Mouse (Mus musculus) stomach, embryonic 15.5 days (tissue): ENCODE measurements around the gene Lmtk2. TPM values are rescaled to one million over a fixed set of nuclear protein-coding genes. Genes with fewer than 3 reads are reported as not detected.

Experiments
- ATAC-seq: fragments of 200-750 bp; cut with Nextera tagmentation; 2 replicates; pipeline ENCODE4 v1.8.0; 2017; ENCODE audit warnings: low read depth, moderate number of reproducible peaks, moderate TSS enrichment; ENCODE audit not compliant: insufficient read depth, low FRiP score
- H3K27ac ChIP-seq: fragments of 300-500 bp; sonication (generic); 2 replicates; pipeline ENCODE4 v1.5.1; 2015; ENCODE audit warnings: mild to moderate bottlenecking, inconsistent platforms
- H3K27me3 ChIP-seq: fragments of 300-500 bp; sonication (generic); replicated peaks from 2 replicates; pipeline ENCODE4 v1.6.1; 2015; ENCODE audit warnings: inconsistent platforms
- H3K36me3 ChIP-seq: fragments of 300-500 bp; sonication (generic); 2 replicates; pipeline ENCODE4 v1.6.1; 2015; ENCODE audit warnings: inconsistent platforms
- H3K4me1 ChIP-seq: fragments of 300-500 bp; sonication (generic); 2 replicates; pipeline ENCODE4 v1.6.1; 2015; ENCODE audit warnings: inconsistent platforms
- H3K4me2 ChIP-seq: fragments of 300-500 bp; sonication (generic); 2 replicates; pipeline ENCODE4 v1.6.1; 2015; ENCODE audit warnings: mild to moderate bottlenecking, inconsistent platforms
- H3K4me3 ChIP-seq: fragments of 300-500 bp; sonication (generic); replicated peaks from 2 replicates; pipeline ENCODE4 v1.5.1; 2015; ENCODE audit warnings: inconsistent platforms
- H3K9ac ChIP-seq: fragments of 300-500 bp; sonication (generic); 2 replicates; pipeline ENCODE4 v1.6.1; 2015; ENCODE audit warnings: inconsistent platforms
- H3K9me3 ChIP-seq: fragments of 300-500 bp; sonication (generic); 2 replicates; pipeline ENCODE4 v1.6.1; 2016; ENCODE audit warnings: inconsistent platforms
- whole genome bisulfite sequencing: fragments of 180-500 bp; shearing (Covaris S2); methylation state at CpG from one replicate; pipeline ENCODE4 v1.1.7; 2015; 5-methylcytosine and 5-hydroxymethylcytosine counted together
- polyA plus RNA-seq: library from polyadenylated mRNA; unstranded; fragments of >200 nt; fragmentation: Nextera tagmentation; extraction: Ambion mirVana; gene quantifications from 2 replicates; pipeline ENCODE4 v1.2.1, GENCODE M21; 2015

Lmtk2 gene
- polyA plus RNA-seq, 1 experiment from 2014 or later = 6.3 TPM

- Histone ChIP-seq H3K9ac (no peak overlapping the region), H3K27ac (no peak overlapping the region), H3K27me3 (no peaks in the 10 kb centered on the region), H3K4me3 (no peak overlapping the region), H3K4me1 (no peaks in the 10 kb centered on the region), H3K36me3 (no peaks in the 10 kb centered on the region), H3K4me2 (no peak overlapping the region), H3K9me3 (no peaks in the 10 kb centered on the region)
- ATAC-seq = no peak
- 57% methylated on average over 4 of the region's 4 CpGs for WGBS
Observed at GRCm38 (mm10) chr5:144084271-144084670, 16.0 kb upstream of the Lmtk2 start.

DNA sequence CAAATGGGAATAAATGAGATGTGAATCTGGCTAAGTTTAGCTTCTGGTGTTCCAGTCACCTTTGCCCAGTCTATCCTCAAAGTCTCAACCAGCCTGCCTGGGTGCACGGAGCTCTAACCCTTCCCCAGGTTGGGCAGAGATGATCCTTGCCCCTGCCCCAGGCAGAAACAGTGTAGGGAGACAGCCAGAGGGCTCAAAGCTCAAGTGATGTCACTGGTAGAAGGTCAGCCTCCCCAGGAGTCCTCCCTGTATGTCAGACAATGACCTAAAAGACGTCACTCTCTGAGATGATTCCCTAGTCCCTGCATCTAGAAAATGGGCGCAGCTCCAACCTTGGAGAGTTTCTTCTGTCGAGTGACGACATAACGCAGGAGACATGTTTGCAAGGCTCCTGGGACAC is 14.5 kb upstream of the Lmtk2 start:
- no peak for ATAC-seq
- 74% methylated on average over 6 of the region's 6 CpGs for WGBS
- no peaks in the 10 kb centered on the region for H3K4me1 ChIP-seq
- no peak overlapping the region for H3K4me2 ChIP-seq
- no peaks in the 10 kb centered on the region for H3K27me3 ChIP-seq
- no peaks in the 10 kb centered on the region for H3K9me3 ChIP-seq
- H3K27ac ChIP-seq = no peak overlapping the region
- no peak overlapping the region for H3K4me3 ChIP-seq
- no peaks in the 10 kb centered on the region for H3K36me3 ChIP-seq
- no peak overlapping the region for H3K9ac ChIP-seq

GRCm38 (mm10) chr5:144086494-144086893 is 13.7 kb upstream of the Lmtk2 start:
- no peaks in the 10 kb centered on the region for H3K4me1 ChIP-seq
- H3K4me2 ChIP-seq = no peak overlapping the region
- no peak overlapping the region for H3K9ac ChIP-seq
- H3K27ac ChIP-seq = no peak overlapping the region
- H3K4me3 ChIP-seq = no peak overlapping the region
- no peaks in the 10 kb centered on the region for H3K27me3 ChIP-seq
- WGBS = 37% methylated on average over 2 of the region's 2 CpGs
- no peaks in the 10 kb centered on the region for H3K36me3 ChIP-seq
- ATAC-seq = no peak
- H3K9me3 ChIP-seq = no peaks in the 10 kb centered on the region

GRCm38 (mm10) chr5:144088354-144088753 is 11.9 kb upstream of the Lmtk2 start:
- no peaks in the 10 kb centered on the region for H3K4me1 ChIP-seq
- H3K36me3 ChIP-seq = no peaks in the 10 kb centered on the region
- no peaks in the 10 kb centered on the region for H3K9me3 ChIP-seq
- no peak overlapping the region for H3K4me3 ChIP-seq
- H3K27me3 ChIP-seq = no peaks in the 10 kb centered on the region
- H3K4me2 ChIP-seq = no peak overlapping the region
- no peak for ATAC-seq
- no peak overlapping the region for H3K27ac ChIP-seq
- no peak overlapping the region for H3K9ac ChIP-seq
- WGBS = 71% methylated on average over 2 of the region's 2 CpGs

DNA sequence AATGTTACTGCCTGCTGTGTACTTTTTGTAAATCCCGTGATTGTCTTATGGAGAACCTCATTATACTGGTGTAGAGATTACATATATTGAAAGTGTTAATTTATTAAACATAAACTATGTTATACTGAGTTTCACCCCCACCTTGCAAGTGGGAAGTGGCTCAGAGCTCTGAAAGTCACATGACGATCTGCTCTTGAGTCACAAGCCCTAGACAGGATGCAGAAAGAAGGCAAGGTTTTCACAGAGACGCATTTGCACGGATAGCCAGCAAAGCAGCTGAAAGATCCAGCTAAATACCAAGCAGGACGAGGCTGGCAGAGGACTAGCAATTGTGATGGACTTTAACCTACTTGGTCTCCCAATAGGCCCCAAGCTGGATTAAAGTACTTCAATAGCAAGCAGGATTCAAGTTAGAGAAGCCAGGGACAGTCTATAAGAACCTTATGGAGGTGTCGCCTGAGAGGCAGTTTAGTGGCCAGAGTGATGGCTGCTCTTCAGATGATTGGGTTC is 4.7 kb upstream of the Lmtk2 start:
- 70% methylated on average over 6 of the region's 6 CpGs for WGBS
- no peak for ATAC-seq
- H3K9ac ChIP-seq = no peak overlapping the region

DNA sequence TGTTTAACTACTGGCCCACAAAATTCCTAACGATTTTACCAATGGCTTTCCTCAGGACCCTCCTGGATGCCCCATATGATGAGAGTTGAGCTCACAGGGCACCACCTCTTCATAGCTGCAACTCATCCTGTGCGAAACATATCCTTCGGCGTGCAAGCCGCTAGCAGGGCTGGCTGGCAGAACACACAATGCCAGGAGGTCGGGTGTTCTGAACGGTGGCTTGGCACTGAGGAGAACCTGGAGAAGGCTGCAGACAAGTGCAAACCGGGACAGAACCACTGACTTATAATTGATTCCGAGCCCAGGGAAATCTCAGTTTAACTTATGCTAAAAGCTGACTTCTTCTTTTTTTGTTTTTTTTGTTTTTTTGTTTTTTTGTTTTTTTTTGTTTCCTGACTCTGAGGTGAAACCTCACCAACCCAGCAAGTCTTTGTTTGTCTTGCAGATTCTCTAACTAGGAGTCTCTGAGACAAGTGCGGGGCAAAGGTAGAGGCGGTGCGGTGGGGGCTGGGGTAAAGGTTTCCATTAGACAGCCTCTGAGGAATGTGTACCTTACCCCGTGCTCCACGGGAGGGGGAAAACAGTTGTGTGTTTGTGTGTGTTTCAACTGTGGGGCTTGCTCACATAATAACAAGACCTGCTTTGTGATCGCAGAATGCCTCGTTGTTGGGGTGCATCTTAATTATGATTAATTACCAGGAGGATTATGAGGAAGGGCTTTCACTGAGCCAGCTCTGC is 2.2 kb upstream of the Lmtk2 start:
- Histone ChIP-seq H3K27me3 (no peaks in the 10 kb centered on the region), H3K27ac (no peak overlapping the region), H3K4me1 (no peaks in the 10 kb centered on the region; the same call in 1 of the 2 replicates), H3K4me3 (no peak overlapping the region), H3K9me3 (no peaks in the 10 kb centered on the region), H3K36me3 (no peaks in the 10 kb centered on the region), H3K9ac (no peak overlapping the region), H3K4me2 (no peak overlapping the region; the same call in 1 of the 2 replicates)
- no peak for ATAC-seq
- WGBS = 44% methylated on average over 16 of the region's 16 CpGs

More for the DNA sequence above, 4.7 kb upstream of the Lmtk2 start:
- Histone ChIP-seq H3K9me3 (no peaks in the 10 kb centered on the region), H3K36me3 (no peaks in the 10 kb centered on the region), H3K27ac (no peak overlapping the region), H3K4me1 (no peaks in the 10 kb centered on the region), H3K4me3 (no peak overlapping the region), H3K27me3 (no peaks in the 10 kb centered on the region), H3K4me2 (no peak overlapping the region)

DNA sequence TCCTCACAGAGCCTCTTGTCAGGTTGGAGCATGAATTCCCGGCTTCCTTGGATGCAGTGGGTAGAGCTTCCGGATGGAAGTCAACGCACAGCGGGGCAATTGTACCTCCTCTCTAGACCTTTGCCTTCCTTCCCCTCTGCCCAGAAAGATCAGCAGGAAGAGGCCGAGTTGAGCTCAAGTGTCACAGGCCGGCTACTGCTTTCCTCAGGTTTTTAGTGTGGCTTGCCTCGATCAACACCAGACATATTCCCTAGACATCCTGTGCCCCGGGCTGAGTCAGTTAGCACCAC is 1.7 kb upstream of the Lmtk2 start:
- H3K4me3 ChIP-seq = no peak overlapping the region
- H3K4me2 ChIP-seq = no peak overlapping the region
- 26% methylated on average over 8 of the region's 8 CpGs for WGBS
- no peaks in the 10 kb centered on the region; the same call in 1 of the 2 replicates for H3K4me1 ChIP-seq
- H3K27ac ChIP-seq = no peak overlapping the region
- no peaks in the 10 kb centered on the region for H3K9me3 ChIP-seq
- ATAC-seq = no peak
- no peak overlapping the region for H3K9ac ChIP-seq
- no peaks in the 10 kb centered on the region for H3K36me3 ChIP-seq
- H3K27me3 ChIP-seq = no peaks in the 10 kb centered on the region

GRCm38 (mm10) chr5:144100948-144101347 is 712 bp downstream of the Lmtk2 start:
- no peak for ATAC-seq
- Histone ChIP-seq H3K36me3 (no peaks in the 10 kb centered on the region), H3K9me3 (no peaks in the 10 kb centered on the region), H3K9ac (peak overlapping the region; percentile 65; the same call in 1 of the 2 replicates), H3K4me1 (no peaks in the 10 kb centered on the region; the same call in 1 of the 2 replicates), H3K4me2 (peak overlapping the region; percentile 83), H3K27ac (no peak overlapping the region), H3K27me3 (no peaks in the 10 kb centered on the region), H3K4me3 (peak overlapping the region; percentile 96)
- 2% methylated on average over 18 of the region's 20 CpGs for WGBS

DNA sequence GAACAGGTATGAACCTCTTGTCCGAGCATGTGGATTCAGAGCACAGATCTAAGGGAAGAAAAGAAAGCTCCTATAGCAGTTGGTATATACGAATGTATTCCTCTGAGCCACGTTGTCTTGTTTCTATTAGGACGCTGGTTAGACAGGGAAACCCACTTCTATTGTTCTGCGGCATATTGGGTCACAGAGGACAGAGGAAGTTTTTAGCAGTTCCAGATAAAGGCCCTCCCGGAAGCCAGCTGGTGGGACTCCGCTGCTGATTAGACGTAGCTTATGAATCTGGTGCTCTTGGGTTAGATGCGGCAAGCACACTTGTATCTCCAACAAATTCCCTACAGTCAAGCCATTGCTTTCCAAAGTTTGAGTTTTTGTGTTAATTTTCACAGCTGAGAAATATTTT is 4.8 kb downstream of the Lmtk2 start:
- Histone ChIP-seq H3K4me2 (no peak overlapping the region), H3K27ac (no peak overlapping the region), H3K4me1 (no peaks in the 10 kb centered on the region; the same call in 1 of the 2 replicates), H3K4me3 (no peak overlapping the region), H3K9ac (no peak overlapping the region), H3K36me3 (no peaks in the 10 kb centered on the region), H3K27me3 (no peaks in the 10 kb centered on the region), H3K9me3 (no peaks in the 10 kb centered on the region)
- 59% methylated on average over 9 of the region's 9 CpGs for WGBS
- ATAC-seq = no peak

GRCm38 (mm10) chr5:144105471-144106129 is 5.4 kb downstream of the Lmtk2 start:
- no peak overlapping the region for H3K9ac ChIP-seq
- H3K27ac ChIP-seq = no peak overlapping the region
- 69% methylated on average over 6 of the region's 6 CpGs for WGBS
- no peaks in the 10 kb centered on the region for H3K9me3 ChIP-seq
- no peaks in the 10 kb centered on the region for H3K36me3 ChIP-seq
- H3K4me3 ChIP-seq = no peak overlapping the region
- H3K4me1 ChIP-seq = no peaks in the 10 kb centered on the region; the same call in 1 of the 2 replicates
- no peaks in the 10 kb centered on the region for H3K27me3 ChIP-seq
- H3K4me2 ChIP-seq = no peak overlapping the region
- ATAC-seq = no peak

GRCm38 (mm10) chr5:144106130-144106510 is 5.9 kb downstream of the Lmtk2 start:
- 66% methylated on average over 3 of the region's 3 CpGs for WGBS

DNA sequence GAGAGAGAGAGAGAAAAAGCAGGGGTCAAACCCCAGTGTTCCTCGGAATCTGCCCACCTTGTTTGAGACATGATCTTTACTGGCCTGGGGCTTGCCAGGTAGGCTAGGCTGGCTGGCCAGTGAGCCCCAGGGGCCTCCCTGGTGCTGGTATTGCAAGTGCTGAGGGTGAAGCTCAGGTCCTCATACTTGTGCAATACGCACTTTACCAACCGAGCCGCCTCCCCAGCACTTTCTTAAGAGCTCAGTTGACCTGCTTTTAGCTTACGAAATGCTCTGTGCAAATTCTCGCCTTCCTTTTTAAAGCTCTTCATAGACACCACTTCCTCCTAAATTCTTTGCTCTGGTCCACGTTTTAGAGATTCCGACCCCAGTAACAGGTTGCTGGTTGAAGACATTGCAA is 9.0 kb downstream of the Lmtk2 start:
- H3K9ac ChIP-seq = no peak overlapping the region
- no peaks in the 10 kb centered on the region for H3K36me3 ChIP-seq
- H3K4me1 ChIP-seq = 0 out of 2 replicates have a peak, but pooled peaks cover 3% of the 10 kb centered on the region
- H3K4me2 ChIP-seq = no peak overlapping the region
- WGBS = 86% methylated on average over 8 of the region's 8 CpGs
- H3K27me3 ChIP-seq = no peaks in the 10 kb centered on the region
- no peak overlapping the region for H3K27ac ChIP-seq
- no peak for ATAC-seq
- H3K9me3 ChIP-seq = no peaks in the 10 kb centered on the region
- no peak overlapping the region for H3K4me3 ChIP-seq

More at GRCm38 (mm10) chr5:144106130-144106510, 5.9 kb downstream of the Lmtk2 start:
- Histone ChIP-seq H3K4me3 (no peak overlapping the region), H3K4me2 (no peak overlapping the region), H3K27ac (no peak overlapping the region), H3K9ac (no peak overlapping the region), H3K27me3 (no peaks in the 10 kb centered on the region), H3K9me3 (no peaks in the 10 kb centered on the region), H3K36me3 (no peaks in the 10 kb centered on the region), H3K4me1 (no peaks in the 10 kb centered on the region; the same call in 1 of the 2 replicates)
- ATAC-seq = no peak
